Mouse (Mus musculus) megakaryocyte-erythroid progenitor cell, adult 5-6 weeks (primary cell): ENCODE data around the gene Tmprss12. TPM values are rescaled to one million over a fixed set of nuclear protein-coding genes. Genes with fewer than 3 reads are reported as not detected.
A peak's percentile ranks its signal among the peaks of the same experiment; 100 is the strongest.
"Not testable (repeated sequence)": the region's sequence is repeated elsewhere in the genome, so short reads cannot be mapped to it uniquely, and the experiment has no call there.

ENCODE experiments used
- ATAC-seq: replicated peaks from 2 replicates; pipeline ENCODE4 v1.8.0; 2016; ENCODE audit warnings: mild to moderate bottlenecking, inconsistent platforms; ENCODE audit not compliant: severe bottlenecking, poor library complexity, low FRiP score, low TSS enrichment
- total RNA-seq, 2 experiments: library from RNA; stranded (forward) in 1 of 2; stranded (reverse) in 1 of 2; fragments of 200-1000, 215-1000 nt in 1 of 2; fragments of >200 nt in 1 of 2; fragmentation: Nextera tagmentation in 1 of 2; gene quantifications; 2 replicates each; pipeline ENCODE4 v1.2.3; 2014 to 2017

The Tmprss12 gene
- total RNA-seq (2014; fragmentation: Nextera tagmentation) = not detected in 2 replicates
- total RNA-seq (2017) = not detected in 2 replicates

DNA sequence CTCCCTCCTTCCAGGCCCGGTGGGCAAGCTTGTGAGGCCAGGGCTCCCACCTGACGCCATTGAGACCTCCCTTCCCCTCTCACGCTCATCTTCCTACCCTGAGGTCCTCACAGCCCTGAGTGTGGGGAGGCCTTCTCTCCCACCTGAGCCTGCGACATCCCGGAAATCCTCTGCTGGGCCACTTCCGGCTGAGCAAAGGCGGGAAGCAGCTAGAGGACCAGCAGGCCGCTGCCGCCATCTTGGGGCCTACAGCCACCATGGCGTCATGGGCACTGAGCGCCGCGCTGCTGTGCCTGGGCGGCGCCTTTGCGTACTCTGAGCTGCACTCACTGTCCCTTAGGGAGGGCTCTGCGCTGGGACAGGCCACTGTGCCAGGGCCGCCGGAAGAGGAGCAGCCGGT is at the start of gene Tmprss12:
Gene Tmprss12 (plus strand): TSS at position 212 of the 400 bp plus-strand sequence.
- no peak for ATAC-seq

DNA sequence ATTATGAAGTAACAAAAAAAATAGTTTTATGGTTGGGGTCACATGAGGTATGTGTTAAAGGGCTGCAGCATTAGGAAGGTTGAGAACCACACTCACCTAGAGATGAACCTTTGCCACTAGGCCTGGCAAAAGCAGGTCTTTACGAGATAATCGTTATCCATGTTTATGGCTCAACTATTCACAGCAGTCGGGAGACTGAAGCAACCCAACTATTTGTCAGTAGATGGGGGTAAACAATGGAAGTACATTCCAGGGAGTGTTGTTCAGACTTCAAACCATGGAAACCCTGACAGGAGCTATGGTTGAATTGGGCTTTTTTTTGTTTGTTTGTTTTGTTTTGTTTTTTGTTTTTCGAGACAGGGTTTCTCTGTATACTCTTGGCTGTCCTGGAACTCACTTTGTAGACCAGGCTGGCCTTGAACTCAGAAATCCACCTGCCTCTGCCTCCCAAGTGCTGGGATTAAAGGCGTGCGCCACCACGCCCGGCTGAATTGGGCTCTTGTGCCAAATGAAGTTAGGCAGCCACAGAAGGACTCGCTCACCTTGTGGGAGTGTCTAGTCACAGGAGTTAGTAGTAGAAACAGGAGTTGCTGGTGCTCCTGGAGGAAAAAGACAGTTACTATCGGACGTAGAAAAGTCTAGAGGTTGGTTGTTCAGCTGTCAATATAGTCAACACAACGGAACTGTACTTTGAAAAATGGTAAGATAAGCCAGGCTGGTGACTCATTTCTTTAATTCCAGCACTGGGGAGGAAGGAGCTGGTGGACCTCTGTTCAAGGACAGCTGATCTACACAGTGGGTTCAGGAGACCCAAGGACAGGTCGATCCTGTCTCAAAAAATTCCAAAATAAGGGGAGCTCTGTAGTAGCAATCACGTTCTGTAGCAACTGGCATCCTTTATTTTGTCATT is 48.8 kb upstream of the Tmprss12 start:
- ATAC-seq = no peak

DNA sequence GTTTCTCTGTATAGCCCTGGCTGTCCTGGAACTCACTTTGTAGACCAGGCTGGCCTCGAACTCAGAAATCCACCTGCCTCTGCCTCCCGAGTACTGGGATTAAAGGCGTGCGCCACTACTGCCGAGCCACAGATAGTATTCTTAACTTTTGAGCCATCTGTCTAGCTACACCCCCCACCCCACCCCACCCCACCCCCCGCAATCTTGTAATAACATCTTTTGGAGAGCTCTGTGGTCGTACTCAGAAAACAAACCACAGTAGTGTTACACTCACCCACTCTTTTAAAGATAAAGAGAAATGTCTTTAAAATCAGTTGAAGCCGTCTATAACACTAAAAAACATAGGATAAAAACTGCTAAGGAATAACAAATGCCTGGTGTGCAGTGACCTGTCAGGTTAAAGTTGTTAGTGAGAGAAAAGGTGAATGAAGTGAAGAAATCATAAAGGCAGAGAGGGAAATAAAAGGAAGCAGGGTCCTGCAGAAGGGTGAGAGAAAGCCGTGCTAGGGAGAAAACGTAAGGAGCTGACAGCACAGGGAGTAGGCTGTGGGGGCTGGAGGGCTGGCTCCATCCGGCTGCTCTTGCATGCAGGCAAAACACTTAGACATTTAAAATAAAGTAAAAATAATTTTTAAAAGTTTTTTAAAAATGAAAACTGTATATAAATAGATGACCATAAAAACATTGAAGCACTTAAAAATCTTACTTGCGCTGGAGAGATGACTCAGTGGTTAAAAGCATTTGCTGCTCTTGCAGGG is 45.2 kb upstream of the Tmprss12 start:
- ATAC-seq = no peak

DNA sequence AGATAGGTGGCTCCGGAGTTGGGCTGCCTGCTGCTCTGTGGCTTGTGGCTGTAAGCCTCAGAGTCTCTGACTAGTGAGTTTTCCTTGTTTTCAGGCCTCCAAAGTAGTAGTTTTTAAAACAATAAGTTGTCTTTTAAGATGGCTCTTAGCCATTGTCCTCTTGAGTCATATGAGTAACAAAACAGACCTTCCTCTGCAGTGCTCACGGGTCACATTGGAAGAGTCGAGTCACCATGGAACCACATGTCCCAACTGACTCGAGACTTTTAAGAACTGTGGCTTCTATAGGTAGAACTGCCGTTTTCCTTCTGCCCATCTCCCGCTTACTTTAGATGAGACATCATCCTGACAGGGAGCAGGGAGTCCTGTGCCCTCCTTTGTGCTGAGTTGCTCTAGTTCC is 43.7 kb upstream of the Tmprss12 start:
- no peak for ATAC-seq

DNA sequence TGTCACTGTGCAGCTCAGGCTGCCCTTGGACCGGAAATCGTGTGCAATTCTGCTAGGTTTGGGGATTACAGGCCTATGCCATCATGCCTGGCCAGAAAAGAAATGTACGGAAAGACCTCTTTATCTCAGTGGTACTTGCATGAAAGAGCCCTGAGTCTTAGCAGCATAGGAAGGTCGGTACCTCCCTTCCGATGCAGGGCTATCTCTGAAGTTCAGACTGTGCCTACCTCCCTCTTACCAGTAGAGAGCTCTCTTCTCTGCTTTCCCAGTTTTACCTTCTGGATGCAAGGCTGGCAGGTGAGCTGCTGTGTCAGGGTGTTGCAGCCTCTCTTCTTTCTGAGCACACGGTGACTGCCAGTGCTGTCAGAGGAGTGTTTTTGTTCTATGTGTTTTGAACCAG is 38.9 kb upstream of the Tmprss12 start:
- ATAC-seq = peak; percentile 65

DNA sequence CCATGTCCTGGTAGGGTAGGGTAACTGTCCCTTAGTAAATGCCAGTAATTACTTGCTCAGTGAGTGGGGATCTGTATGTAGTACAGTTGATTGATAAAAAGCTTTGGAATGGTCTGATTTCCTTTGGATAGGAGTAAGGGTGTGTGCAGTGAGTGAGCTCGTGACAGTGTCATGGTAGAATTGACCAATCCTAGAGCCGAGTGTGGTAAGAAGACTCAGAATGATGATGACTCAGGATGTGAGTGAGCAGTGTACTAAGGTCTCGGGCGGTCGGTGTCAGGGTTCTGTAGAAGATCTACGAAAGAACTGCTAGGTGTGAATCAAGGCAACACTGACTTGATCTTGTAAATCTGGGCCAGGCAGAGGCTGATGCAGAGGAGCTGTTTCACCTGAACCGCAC is 34.7 kb upstream of the Tmprss12 start:
- ATAC-seq = no peak

DNA sequence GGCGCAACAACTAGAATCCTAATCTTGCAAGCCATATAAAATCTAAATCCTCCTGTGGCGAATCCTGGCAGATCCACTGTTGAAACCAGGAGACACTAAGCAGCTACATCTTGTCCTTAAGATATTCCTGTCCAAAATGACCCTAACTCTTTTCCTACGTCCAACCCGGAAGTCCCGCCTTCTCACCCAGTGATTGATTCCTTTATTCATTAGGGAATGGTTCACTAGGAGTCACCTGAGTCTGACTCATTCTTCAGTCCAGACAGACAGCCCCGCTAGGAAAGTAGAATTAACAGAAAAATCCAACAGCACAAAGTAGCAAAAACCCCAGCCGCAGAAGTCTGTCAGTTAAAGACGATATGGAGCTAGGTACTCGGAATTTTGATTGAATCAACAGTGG is 33.3 kb upstream of the Tmprss12 start:
- no peak for ATAC-seq

DNA sequence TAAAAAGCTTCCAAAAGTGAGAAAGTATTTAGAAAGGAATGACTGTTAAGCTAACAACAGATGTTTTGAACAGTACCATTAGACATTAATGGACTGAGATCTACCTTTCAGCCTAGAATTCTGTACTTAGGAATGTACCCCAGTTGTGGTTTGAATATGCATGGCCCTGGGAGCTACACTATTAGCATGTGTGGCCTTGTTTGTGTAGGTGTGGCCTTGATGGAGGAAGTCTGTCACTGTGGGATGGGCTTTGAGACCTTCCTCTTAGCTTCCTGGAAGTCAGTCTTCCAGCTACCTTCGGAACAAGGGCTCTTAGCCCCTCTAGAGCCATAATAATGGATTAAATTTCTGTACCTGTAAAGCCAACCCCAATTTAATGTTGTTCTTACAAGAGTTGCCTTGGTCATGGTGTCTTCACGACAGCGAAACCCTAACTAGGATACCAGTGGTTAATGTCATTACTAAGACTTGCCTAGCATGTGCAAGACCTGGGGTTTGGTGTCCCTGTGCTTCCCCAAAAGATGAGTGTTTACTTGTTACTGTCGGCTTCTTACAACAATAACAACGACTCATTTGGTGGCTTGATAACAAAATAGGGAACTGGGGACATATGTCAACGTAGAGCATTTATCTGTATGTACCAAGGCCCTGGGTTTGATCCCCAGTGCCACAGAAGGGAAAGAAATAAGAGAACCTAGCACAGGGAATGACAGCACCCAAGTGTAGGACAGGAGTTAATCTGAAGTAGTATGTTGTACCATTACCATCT is 31.8 kb upstream of the Tmprss12 start:
- ATAC-seq = no peak

DNA sequence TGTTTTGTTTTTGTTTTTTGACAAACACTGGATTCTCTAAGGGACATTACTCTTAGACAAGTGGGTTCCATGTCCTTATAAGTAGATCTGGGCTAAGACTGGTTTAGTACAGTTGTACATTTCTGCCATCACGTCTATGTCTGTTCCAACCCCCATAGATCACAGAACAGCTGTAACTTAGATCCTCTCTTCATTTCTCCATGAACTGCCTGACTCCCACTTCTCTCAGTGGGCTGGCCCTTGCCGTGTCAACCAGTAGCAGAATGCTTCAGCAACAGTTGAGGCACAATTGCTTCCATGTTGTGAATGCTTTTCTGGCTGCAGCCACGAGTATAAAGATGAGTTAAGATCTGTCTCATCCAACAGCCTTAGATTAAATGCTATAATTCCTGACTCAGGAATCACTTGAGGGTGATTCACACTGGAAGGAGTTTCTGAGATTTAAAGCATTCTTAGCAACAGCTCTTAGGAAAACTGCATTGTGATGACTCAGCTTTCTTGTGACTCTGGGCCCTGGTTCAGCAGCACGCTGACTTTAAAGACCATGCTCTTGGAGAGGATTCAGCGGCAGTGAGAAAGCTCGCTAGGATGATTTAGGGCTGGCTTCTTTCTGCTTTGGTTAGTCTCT is 29.4 kb upstream of the Tmprss12 start:
- no peak for ATAC-seq

DNA sequence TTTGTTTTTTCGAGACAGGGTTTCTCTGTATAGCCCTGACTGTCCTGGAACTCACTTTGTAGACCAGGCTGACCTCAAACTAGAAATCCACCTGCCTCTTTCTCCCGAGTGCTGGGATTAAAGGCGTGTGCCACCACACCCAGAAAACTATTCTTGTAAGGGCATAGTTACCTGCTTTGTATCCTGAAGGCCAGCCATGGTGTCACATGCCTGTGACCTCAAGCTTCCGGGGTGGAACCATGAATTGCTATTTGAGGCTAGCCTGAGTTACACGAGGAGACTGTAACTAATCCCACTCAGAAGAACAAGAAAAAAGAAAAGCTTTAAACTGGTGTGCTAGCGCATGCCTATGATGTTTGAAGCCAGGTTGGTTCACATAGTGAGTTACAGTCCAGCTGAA is 24.3 kb upstream of the Tmprss12 start:
- no peak for ATAC-seq

DNA sequence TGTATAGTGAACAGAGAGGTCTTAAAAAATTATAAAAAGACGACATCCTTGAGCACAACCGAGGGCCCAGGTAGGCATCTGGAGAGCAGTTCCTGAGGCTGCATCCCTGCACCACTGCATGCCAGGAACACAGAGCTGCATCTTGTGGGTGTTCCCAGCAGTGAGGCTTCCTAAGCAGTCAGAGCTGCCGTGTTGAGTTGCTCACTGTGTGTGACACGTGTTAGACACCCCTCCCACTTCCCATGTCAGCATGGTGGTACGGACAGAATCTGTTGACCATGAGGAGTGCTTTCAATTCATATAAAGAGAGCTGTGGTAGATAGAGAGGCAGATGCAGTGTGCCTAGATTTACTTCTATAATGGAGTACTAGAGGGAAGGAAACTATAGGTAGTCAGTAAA is 23.3 kb upstream of the Tmprss12 start:
- ATAC-seq = no peak

DNA sequence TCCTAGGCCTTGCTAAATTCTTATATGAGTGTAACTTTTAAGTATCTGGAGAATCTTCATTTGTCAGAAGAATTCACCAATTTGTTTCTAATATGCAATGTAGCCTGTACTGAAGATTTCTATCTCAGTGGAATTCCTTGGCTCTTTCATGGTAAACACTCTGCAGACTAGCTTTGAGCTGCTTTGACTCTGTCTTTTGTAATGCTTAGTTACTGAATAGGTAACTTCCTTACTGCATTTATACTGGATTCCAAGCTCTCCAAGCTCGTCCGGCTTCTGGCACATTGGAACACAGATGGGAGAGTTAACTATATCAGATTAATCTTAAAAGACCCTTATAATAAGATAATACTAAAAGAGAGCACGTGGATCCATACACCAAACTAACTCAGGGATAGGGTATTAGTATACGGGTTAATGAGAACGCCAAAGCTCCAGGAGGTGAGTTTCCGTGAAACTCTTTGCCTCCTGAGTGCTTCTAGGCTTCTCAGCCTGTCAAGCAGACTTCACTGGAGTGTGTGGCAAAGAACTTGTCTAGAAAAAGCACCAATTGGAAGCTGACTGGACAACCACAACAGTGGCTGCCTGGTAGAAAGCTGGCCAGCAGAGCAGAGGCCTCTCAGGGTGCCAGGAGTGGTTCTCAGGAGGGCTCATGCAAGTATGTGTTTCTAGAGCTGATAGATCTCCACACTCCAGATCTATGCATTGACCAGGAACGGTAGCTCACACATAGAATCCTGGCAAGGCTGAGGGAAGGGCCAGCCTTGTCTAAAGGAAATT is 21.8 kb upstream of the Tmprss12 start:
- ATAC-seq = no peak

DNA sequence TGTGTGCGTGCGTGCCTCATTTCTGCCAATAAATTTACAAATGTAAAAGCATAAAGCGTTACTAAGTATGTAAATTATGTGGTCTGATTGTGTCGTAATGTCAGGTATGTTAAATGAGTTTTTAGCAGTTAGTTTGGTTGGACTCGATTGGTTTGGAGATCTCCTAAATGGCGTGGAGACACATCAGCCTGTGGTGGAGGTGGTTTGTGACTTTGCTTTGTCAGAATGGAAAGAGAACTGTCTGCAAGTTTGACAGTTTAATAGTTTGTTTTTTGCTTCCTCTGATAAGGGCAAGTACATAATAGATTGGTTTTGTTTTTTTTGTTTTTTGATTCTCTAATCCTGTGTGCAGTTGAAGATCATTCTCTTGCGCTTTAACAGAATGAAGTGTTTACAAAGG is 20.3 kb upstream of the Tmprss12 start:
- peak; percentile 56 for ATAC-seq

DNA sequence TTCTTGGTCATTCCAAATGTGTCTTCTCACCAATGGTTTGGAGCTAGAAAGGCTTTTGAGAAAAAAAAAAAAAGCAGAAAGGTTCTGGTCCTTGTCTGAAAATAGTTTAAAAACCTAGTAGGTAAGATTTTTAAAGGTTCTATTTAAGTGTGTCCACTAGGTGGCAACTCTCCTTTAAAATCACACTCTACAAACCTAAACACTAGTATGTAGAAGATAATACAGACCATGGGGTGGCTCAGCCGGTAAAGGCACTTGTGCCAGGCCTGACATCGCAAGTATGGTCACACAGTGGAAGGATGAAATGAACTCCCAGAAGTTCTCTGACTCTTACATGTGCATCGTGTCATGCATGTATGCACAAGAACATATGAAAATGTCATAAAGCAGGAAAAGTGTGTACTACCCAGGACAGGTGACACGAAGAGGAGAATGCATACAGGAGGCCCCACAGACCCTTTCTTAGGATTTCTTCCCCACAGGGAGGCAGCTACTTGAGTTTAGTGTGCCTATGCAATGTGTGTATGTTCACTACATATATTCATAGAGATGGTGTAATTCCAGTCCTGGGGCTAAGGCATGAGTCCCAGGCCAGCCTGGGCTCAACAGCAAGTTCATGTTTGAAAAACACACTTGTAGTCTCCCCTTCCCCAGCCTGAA is 17.3 kb upstream of the Tmprss12 start:
- ATAC-seq = peak; percentile 78

DNA sequence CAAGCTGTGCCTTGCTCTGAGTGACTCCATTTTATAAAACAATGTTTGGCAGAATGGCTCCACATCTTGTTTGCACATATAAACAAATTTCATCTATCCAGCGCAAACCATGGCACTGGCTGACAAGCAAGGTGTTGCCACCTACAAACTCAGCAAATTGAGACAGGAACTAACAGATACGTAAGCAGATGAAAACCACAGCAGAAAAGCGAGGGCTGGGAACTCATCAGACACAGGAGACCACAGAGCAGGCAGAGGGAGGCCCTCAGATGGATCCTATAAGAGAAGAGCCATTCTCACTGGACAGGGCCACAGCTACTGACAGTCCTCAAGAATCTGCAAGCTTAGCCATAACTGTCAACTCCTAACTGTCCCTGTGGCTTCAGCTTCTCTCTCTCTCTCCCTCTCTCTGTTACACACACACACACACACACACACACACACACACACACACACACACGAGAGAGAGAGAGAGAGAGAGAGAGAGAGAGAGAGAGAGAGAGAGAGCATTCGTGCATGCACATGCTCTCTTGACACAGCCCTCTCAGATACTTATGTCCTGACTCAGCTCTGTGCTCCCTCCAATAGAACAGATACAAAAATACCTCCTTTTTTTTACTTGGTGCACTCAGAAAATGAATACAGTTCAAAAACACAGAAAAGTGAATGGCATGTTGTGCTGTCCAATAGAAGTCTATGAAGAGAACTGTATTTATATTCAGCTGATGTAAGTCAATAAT is 14.9 kb upstream of the Tmprss12 start:
- no peak for ATAC-seq

DNA sequence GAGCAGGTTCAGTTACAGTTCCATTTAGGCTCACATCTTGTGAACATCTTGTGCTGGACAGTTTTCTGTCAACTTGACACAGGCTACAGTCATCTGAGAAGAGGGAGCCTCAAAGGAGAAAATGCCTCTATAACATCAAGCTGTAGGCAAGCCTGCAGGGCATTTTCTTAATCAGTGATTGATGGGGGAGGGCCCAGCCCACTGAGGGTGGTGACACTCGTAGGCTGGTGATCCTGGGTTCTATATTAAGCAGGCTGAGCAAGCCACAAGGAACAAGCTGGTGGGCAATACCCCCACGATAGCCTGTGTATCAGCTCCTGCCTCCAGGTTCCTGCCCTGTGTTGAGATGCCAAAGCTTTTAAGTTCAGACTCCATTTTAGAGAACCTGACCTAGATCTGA is 11.7 kb upstream of the Tmprss12 start:
- no peak for ATAC-seq

DNA sequence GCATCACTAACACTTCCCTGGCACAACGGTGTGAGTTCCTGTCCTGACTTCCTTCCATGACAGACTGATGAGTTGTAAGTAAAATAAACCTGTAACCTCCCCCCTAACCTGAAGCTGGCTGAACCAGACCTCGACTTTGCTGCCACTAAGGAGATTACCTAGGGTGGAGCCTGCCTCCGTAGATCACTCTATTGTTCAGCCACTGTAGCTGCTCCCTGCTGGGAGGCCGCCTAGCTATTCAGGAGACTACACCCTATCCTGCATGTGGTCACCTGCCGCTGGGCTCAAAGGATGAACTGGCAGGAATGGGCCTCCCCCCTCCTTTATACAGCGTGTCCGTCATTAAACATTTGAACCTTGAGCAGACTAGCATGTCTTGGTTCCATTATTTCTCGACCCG is 10.9 kb upstream of the Tmprss12 start:
- ATAC-seq = no peak

DNA sequence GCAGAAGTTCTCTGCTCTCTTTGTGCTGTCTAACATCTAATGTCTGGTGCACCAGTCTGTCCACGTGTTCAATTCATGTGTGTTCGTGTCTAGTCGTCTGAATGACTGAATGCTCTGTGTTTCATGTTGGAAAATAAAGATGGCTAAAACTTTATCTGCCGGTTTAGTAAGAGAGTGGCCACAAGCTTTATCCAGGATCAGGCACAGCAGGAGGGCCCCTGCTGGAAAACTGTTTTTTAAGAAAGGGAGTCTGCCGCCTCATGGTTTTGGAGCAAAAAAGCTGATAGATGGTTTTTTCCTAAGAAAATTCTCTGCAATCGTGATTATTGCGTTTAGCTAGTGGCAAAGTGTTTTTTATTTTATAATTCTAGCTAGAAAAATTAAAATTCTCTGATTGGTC is 10.0 kb upstream of the Tmprss12 start:
- ATAC-seq = not testable (repeated sequence)
